Mouse (Mus musculus) ovary, adult 18-20 months (tissue): ENCODE measurements around the gene Atp6v1g3.
A peak's percentile ranks its signal among the peaks of the same experiment; 100 is the strongest.

Experiments
- DNase-seq: peaks from one replicate; pipeline ENCODE4 v3.0.0; 2022; ENCODE audit warnings: low spot score, mixed read lengths

The Atp6v1g3 gene

GRCm38 (mm10) chr1:138273438-138273837, at the start of gene Atp6v1g3:
TSS of gene Atp6v1g3 (plus strand) at chr1:138273738.
- DNase-seq = no peak

DNA sequence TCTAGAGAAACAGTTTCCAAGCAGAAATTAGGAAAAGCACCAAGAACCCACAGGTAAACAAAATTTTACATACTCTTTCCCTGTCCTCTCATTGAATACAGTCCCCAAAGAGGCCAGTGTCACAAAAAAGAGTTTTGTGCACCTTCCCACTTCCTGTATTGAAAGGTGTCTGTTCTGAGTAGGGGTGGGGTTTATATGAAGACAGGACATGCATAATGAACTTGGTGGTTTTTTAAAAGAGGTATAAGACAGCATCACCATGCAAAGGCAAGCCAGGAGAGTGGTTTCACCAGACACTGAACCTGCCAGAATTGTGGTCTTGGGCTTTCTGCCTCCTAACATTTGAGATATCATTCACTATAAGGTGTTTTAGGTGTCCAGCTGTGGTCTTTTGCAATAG, 40.5 kb upstream of the Atp6v1g3 start:
- DNase-seq = no peak

DNA sequence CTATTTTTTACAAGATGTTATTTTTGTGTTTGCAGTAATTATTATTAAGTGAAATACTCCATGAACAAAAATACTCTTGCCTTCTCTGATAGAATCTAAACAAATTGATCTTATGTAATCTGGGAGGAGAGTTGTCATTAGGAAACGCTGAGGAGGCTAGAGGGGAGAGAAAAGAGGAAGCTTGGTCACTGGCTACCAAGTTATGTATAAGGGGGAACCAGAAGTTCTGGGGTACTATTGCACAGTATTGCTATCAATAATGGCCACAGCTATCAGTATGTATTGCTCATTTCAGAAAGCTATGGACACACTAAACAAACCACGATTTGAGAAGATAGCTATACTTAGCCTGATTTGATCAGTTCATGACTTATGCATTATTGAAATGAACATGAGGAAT, 36.3 kb upstream of the Atp6v1g3 start:
- no peak for DNase-seq

DNA sequence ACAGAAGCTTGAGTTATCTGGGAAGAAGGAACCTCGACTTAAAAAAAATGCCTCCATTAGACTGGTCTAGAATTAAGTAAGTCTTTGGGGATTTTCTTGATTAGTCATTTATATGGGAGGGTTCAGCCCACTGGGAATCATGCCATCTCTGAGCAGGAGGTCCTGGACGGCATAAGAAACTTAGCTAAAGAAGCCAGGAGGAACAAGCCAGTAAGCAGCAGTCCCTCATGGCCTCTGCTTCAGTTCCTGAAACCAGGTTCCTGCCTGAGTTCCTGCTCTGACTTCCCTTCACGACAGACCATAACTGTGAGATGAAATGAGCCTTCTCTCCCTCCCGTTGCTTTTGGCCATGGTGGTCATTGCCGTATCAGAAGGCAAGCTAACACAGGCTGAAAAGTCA, 29.6 kb upstream of the Atp6v1g3 start:
- no peak for DNase-seq

- DNase-seq = no peak
These were observed 29.1 kb upstream of the Atp6v1g3 start for GRCm38 (mm10) chr1:138244485-138244884.

DNA sequence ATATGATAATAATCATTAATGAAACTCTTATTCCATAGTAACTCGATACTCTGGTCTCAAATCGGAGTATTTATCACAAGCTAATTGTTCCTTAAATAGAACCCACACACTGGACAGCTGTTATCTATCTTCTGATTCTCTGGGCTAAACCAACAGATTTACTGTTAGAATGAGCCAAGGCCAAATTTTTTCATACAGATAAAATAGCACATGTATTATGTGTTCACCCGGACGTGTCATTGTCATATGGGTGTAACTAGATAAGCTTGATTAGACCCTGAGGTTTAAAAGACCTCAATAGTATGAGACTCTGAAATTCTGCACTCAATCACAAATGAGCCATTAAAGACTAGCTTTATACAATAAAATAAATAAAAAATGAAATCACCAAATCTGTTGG, 28.4 kb upstream of the Atp6v1g3 start:
- no peak for DNase-seq

DNA sequence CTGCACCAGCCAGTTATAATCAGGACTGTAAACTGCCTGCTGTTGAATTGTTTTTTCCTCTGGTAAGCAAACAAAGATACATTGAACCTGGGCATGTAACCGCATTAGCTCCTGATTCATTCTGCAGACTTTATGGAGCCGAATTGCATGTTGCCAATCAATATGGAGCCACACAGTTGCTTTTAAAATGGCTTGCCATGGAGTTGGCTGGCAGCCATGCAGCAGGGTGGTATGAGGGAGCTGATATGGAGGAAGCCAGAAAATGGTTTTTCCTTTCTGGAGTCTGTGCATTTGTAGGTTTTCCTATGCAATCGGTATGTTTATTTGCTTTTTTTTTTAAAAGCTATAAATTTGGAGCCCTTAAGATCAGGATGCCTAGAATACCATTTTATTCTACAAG, 28.0 kb upstream of the Atp6v1g3 start:
- no peak for DNase-seq

DNA sequence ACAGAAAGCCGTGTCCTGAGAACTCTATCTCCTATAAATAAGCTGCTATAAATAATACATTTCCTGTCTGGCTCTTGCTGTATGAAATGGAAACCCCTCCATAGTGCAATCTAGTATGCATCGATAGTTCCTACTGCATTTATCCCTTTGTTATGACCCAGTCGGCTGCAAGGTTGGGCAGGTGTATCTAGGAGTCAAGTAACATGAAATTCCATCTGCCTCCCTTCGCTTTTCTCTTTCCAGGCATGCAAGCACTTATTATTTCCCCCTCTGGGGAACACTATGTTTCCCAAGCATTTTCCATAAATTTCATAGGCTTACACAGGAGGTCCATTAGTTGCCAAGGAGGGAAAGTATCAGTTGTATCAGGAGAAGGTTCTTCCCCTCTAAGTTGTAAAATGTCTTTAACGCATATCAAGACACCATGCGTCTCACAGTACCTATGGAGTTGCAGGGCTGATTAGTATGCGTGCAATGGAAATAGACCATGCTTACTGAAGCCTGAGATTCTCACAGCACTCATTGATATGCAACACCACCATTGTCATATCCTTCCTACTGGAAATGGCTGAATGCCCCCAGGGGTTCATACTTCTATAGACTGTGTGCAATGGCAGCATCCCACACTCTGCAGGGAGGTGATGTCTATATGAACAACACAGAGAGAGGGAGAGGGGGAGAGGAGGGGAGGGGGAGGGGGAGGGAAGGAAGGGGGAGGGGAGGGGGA, 26.9 kb upstream of the Atp6v1g3 start:
- no peak for DNase-seq

DNA sequence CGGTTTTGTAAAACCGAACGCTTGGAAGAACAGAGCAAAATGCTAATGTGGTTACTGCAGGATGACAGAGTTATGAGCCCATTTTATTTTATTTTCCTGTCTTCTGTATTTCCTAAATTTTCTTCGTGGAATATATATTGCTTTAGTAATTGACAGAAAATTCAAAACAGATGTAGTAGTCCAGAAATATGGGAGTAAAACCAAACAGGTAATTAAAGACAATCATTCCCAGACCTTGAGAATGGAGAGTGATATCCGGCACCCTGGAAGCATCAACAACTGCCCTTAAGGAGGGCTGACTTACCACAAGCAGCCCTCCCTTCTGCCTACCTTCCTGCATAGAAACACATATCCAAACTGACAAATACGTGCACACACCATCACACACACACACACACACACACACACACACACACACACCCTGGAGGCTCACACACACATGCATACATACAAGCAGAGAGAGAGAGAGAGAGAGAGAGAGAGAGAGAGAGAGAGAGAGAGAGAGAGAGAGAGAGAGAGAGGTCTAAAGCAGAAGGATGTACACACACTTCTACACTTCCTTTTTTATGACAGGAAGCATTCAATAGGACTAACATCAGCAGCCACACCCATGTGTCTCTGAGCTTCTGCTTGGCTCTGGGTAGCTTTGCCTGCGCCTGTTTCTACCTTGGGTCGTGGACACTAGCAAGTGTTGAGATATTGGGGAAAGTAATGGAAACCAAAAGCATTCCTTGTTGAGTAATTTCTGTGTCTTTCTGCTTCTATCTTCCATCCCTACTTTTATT, 25.6 kb upstream of the Atp6v1g3 start:
- no peak for DNase-seq

DNA sequence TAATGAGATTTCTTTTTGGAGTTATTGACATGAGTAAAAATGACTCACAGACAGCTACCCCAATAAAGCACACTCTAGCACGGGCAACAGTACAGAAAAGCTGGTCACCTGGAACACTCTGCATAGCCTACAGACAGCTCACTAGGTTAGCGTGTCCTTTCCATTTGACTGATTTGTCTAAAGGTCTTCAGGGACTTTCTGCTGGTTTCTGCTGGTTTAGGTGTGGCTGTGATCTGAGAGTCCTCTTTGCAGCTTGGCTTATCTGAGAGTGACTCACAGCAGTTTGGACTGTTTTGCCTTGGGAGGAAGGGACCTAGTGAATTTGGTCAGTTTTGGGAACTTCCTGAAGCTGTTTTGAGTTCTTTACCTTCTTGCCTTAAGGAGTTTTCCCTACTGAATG, 24.8 kb upstream of the Atp6v1g3 start:
- DNase-seq = no peak

DNA sequence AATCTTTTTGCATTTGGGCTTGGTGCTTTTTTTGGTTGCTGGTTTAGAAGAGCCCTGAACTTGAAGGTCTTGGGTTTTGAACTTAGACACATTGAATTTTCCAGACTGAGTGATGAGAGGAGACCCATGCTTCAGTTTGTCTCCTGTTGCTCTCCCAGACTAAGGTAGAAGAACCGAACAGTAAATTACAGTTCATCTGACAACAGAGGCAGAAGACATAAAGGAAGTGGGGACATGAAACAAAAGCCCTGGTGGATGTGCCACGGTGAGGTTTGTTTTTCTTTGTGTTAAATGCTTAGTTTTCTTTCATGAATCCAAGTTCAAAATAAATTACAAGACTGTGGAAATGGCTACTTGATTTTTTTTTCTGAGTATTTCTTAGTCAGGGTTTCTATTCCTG, 22.6 kb upstream of the Atp6v1g3 start:
- no peak for DNase-seq

DNA sequence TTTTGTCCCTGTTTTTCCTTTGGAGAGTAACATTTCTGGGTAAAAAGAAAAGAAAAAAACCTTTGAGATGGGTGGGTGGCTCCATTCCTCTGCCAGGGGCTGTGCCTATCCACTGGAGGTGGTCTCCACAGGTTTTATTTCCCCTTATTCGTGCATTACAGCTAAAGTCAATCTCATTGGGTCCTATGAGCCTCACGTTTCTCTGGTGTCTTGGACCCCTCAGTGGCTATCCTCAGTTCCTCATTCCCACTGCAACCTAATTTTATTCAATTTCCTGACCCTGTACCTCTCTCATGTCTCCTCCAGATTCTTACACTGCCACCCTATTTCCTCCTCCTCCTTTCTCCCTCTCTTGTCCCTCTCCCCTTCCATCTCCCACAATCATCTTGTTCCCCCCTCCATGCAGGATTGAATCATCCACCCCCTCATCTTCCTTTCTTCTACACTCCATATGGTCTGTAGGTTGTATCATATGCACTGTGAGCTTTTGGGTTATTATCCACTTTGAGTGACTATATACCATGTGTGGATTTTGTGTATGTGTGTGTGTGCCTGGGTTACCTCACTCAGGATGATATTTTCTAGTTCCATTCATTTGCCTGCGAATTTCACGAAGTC, 17.3 kb upstream of the Atp6v1g3 start:
- DNase-seq = no peak

DNA sequence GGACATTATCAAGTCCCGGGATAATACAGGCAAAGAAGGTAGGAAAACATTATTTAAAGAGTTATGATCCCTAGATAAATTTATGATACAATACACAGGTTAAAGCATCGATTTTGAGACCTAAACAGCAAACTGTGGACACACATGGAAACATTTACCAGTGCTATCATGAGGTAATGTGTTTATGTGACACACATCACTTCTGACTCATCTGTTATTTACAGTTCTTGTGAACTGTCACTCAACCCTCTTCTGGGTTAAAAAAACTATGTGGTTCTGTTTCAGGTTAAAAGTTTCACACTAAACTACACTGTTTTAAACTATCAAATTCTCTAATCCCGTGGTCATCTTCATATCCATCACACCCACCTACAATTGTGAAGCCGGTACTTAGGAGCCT, 14.8 kb upstream of the Atp6v1g3 start:
- no peak for DNase-seq

DNA sequence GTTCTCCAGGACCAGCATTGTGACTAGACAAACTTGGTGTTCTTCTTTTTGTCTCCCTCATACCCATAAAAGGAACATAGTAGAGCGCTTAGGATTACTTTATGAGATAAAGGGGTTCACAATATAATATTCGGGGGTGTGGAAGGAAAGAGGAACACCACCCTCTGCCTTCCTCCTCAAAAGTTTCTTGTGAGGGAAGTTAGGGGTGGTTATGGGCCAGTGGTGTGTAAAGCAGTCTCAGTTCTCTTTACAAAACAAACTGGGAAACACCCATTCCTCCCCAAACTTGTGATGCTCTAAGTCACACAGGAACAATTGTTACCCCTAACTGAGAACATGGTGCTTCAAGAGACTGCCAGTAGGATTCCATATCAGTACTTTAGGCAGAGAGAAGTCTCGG, 12.0 kb upstream of the Atp6v1g3 start:
- no peak for DNase-seq

- no peak for DNase-seq
These were observed 11.1 kb upstream of the Atp6v1g3 start for GRCm38 (mm10) chr1:138262408-138262807.

GRCm38 (mm10) chr1:138267465-138268055, 6.0 kb upstream of the Atp6v1g3 start:
- no peak for DNase-seq

GRCm38 (mm10) chr1:138274930-138275329, 1.4 kb downstream of the Atp6v1g3 start:
- no peak for DNase-seq

DNA sequence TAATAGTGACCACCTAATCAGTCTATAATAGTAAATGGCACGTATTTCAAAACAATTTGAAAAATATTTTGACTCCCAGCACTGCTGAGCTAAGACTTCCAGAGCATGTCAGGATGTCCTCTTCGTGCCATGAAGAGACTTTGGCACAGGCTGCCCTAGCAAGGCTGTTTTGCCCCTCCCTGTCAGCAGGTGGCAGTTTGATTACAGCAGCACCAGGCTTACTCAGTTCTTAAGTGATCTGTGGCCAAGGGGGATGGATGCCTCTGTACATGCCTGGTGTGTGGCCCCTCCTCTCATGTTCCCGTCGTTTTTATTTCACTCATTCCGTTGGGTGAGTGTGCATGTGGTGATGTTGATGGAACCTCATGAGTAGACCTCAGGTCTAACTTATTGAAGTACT, 2.3 kb downstream of the Atp6v1g3 start:
- DNase-seq = peak; percentile 44

DNA sequence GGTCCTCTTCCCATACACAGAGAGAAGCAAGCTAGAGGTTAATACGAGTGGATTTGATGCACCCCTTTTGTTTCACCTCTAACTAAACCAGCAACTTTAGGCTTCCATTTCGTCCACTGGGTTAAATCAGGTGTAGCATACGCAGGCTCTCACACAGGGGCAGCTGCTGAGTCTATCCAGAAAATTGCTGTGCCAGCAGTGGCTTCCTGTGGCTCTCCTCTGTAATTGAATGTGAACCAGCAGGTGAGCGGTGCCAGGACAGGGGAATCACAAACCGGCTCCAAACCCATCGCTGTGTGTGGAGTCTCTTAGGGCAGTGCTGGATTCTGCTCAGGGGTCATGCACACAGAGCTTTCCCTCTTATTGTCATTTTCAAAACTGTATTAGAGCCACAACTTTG, 7.6 kb downstream of the Atp6v1g3 start:
- DNase-seq = no peak

DNA sequence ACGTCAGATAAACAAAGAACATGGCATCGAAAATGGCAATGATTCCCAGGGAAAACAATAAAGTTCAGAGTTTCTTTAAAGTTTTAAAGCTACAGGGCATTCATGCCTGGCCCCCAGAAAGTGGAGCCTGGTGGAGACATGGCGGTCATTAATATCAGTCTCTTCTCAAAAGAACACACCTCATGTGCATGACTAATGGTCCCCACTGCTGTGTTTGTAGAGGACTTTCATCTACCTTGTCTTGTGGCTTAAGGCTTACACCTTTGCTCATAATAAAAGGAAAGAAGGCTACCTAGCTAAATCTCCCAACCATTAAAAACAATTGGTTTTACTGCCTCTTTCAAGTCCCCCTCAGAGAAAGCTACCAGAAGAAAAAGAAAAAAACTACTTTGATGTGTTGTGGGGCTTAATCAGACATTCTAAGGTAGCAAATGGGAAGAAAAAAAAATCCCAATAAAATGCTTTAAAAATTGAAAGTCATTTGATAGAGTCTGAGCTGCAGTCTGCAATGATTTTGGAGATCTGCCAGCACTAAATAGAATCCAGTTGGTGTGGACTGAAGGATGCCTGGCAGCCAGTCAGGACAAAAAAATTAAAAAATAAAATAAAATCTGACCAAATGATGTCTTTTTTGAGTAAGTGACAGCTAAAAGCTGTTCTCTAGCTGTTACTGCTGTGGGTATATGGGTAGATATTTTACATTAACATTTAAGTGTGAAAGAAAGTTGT, 9.0 kb downstream of the Atp6v1g3 start:
- DNase-seq = no peak

- DNase-seq = no peak
These were observed 14.1 kb downstream of the Atp6v1g3 start for GRCm38 (mm10) chr1:138287665-138288064.

- no peak for DNase-seq
These were observed 15.2 kb downstream of the Atp6v1g3 start for GRCm38 (mm10) chr1:138288721-138289120.
